Mouse (Mus musculus) intestine, embryonic 15.5 days (tissue): Measurements from ENCODE around the gene Zdhhc16. TPM values are rescaled to one million over a fixed set of nuclear protein-coding genes. Genes with fewer than 3 reads are reported as not detected.

Experiments
- ATAC-seq: fragments of 200-750 bp; cut with Nextera tagmentation; 2 replicates; pipeline ENCODE4 v1.8.0; 2017; ENCODE audit warnings: moderate TSS enrichment, moderate library complexity
- H3K27ac ChIP-seq: fragments of 300-500 bp; sonication (generic); 2 replicates; pipeline ENCODE4 v1.5.1; 2015; ENCODE audit warnings: mild to moderate bottlenecking, inconsistent platforms
- H3K27me3 ChIP-seq: fragments of 300-500 bp; sonication (generic); replicated peaks from 2 replicates; pipeline ENCODE4 v1.6.1; 2015; ENCODE audit warnings: inconsistent platforms
- H3K36me3 ChIP-seq: fragments of 300-500 bp; sonication (generic); 2 replicates; pipeline ENCODE4 v1.6.1; 2015; ENCODE audit warnings: inconsistent platforms
- H3K4me1 ChIP-seq: fragments of 300-500 bp; sonication (generic); replicated peaks from 2 replicates; pipeline ENCODE4 v1.6.1; 2015; ENCODE audit warnings: inconsistent platforms
- H3K4me2 ChIP-seq: fragments of 300-500 bp; sonication (generic); replicated peaks from 2 replicates; pipeline ENCODE4 v1.6.1; 2015; ENCODE audit warnings: mild to moderate bottlenecking, inconsistent platforms
- H3K4me3 ChIP-seq: fragments of 300-500 bp; sonication (generic); replicated peaks from 2 replicates; pipeline ENCODE4 v1.5.1; 2015; ENCODE audit warnings: inconsistent platforms
- H3K9ac ChIP-seq: fragments of 300-500 bp; sonication (generic); 2 replicates; pipeline ENCODE4 v1.6.1; 2015; ENCODE audit warnings: inconsistent platforms
- H3K9me3 ChIP-seq: fragments of 300-500 bp; sonication (generic); 2 replicates; pipeline ENCODE4 v1.6.1; 2016; ENCODE audit warnings: inconsistent platforms
- WGBS: fragments of 180-500 bp; shearing (Covaris S2); methylation state at CpG from one replicate; pipeline ENCODE4 v1.1.7; 2015; 5-methylcytosine and 5-hydroxymethylcytosine counted together
- polyA plus RNA-seq: library from polyadenylated mRNA; unstranded; fragments of >200 nt; fragmentation: Nextera tagmentation; extraction: Ambion mirVana; gene quantifications from 2 replicates; pipeline ENCODE4 v1.2.1, GENCODE M21; 2015

Gene Zdhhc16
- polyA plus RNA-seq, 1 experiment from 2014 or later: 67.1 TPM

- no peak overlapping the region for H3K4me3 ChIP-seq
- H3K36me3 ChIP-seq: peaks cover 24% of the 10 kb centered on the region
- H3K9ac ChIP-seq: no peak overlapping the region
- whole genome bisulfite sequencing: 69% methylated on average over 4 of the region's 4 CpGs
- H3K27me3 ChIP-seq: no peaks in the 10 kb centered on the region
- H3K27ac ChIP-seq: no peak overlapping the region
- H3K9me3 ChIP-seq: no peaks in the 10 kb centered on the region
- 0 out of 2 replicates have a peak, but pooled peaks have one; percentile 4 for ATAC-seq
- H3K4me1 ChIP-seq: no peaks in the 10 kb centered on the region
- H3K4me2 ChIP-seq: no peak overlapping the region
These were observed 13.8 kb upstream of the Zdhhc16 start for GRCm38 (mm10) chr19:41919471-41919870.

- Histone ChIP-seq H3K27ac (no peak overlapping the region), H3K9ac (no peak overlapping the region), H3K4me1 (no peaks in the 10 kb centered on the region), H3K9me3 (no peaks in the 10 kb centered on the region), H3K4me2 (no peak overlapping the region), H3K27me3 (no peaks in the 10 kb centered on the region), H3K4me3 (no peak overlapping the region), H3K36me3 (peaks cover 24% of the 10 kb centered on the region)
- no peak for ATAC-seq
- WGBS: 75% methylated on average over 5 of the region's 5 CpGs
These were observed 12.7 kb upstream of the Zdhhc16 start for GRCm38 (mm10) chr19:41920412-41921067.

GRCm38 (mm10) chr19:41932686-41933085, 594 bp upstream of the Zdhhc16 start:
- Histone ChIP-seq H3K27ac (0 out of 2 replicates have a peak overlapping the region, but pooled peaks have one; percentile 44), H3K4me1 (peaks cover 11% of the 10 kb centered on the region), H3K4me3 (peak overlapping the region; percentile 77), H3K36me3 (peaks cover 7% of the 10 kb centered on the region; the same call in 1 of the 2 replicates), H3K9ac (peak overlapping the region; percentile 74), H3K9me3 (no peaks in the 10 kb centered on the region), H3K4me2 (peak overlapping the region; percentile 82), H3K27me3 (no peaks in the 10 kb centered on the region)
- ATAC-seq: peak; percentile 39
- under 1% methylated on average over 28 of the region's 28 CpGs for WGBS

- 25% methylated on average over 6 of the region's 6 CpGs for WGBS
- H3K4me1 ChIP-seq: peaks cover 11% of the 10 kb centered on the region
- no peaks in the 10 kb centered on the region for H3K9me3 ChIP-seq
- H3K27me3 ChIP-seq: no peaks in the 10 kb centered on the region
- H3K4me2 ChIP-seq: peak overlapping the region; percentile 61
- peak overlapping the region; percentile 77 for H3K4me3 ChIP-seq
- H3K27ac ChIP-seq: no peak overlapping the region
- no peak for ATAC-seq
- H3K9ac ChIP-seq: peak overlapping the region; percentile 84
- peaks cover 18% of the 10 kb centered on the region; the same call in 1 of the 2 replicates for H3K36me3 ChIP-seq
These were observed 844 bp downstream of the Zdhhc16 start for GRCm38 (mm10) chr19:41934124-41934523.

- Histone ChIP-seq H3K27ac (no peak overlapping the region), H3K27me3 (no peaks in the 10 kb centered on the region), H3K4me3 (no peak overlapping the region), H3K9me3 (no peaks in the 10 kb centered on the region), H3K36me3 (peaks cover 24% of the 10 kb centered on the region), H3K4me2 (no peak overlapping the region), H3K4me1 (peaks cover 11% of the 10 kb centered on the region), H3K9ac (no peak overlapping the region)
- no peak for ATAC-seq
- 73% methylated on average over 1 of the region's 1 CpGs for WGBS
These were observed 2.6 kb downstream of the Zdhhc16 start for GRCm38 (mm10) chr19:41935921-41936320.

GRCm38 (mm10) chr19:41938539-41938938, 5.3 kb downstream of the Zdhhc16 start:
- no peak overlapping the region for H3K4me3 ChIP-seq
- peaks cover 36% of the 10 kb centered on the region for H3K36me3 ChIP-seq
- no peak overlapping the region for H3K27ac ChIP-seq
- no peaks in the 10 kb centered on the region for H3K9me3 ChIP-seq
- H3K9ac ChIP-seq: no peak overlapping the region
- H3K27me3 ChIP-seq: no peaks in the 10 kb centered on the region
- ATAC-seq: no peak
- H3K4me1 ChIP-seq: peaks cover 6% of the 10 kb centered on the region
- WGBS: 85% methylated on average over 5 of the region's 5 CpGs
- no peak overlapping the region for H3K4me2 ChIP-seq

GRCm38 (mm10) chr19:41943841-41944240, 10.6 kb downstream of the Zdhhc16 start:
- WGBS: 86% methylated on average over 7 of the region's 7 CpGs
- H3K27me3 ChIP-seq: no peaks in the 10 kb centered on the region
- H3K9me3 ChIP-seq: no peaks in the 10 kb centered on the region
- no peak overlapping the region for H3K4me2 ChIP-seq
- H3K4me3 ChIP-seq: no peak overlapping the region
- no peaks in the 10 kb centered on the region for H3K4me1 ChIP-seq
- no peak for ATAC-seq
- H3K36me3 ChIP-seq: peaks cover 58% of the 10 kb centered on the region
- no peak overlapping the region for H3K27ac ChIP-seq
- no peak overlapping the region for H3K9ac ChIP-seq

- Histone ChIP-seq H3K4me3 (no peak overlapping the region), H3K27ac (no peak overlapping the region), H3K4me1 (no peaks in the 10 kb centered on the region), H3K36me3 (peaks cover 66% of the 10 kb centered on the region), H3K27me3 (no peaks in the 10 kb centered on the region), H3K9ac (no peak overlapping the region), H3K4me2 (no peak overlapping the region), H3K9me3 (no peaks in the 10 kb centered on the region)
- 73% methylated on average over 4 of the region's 4 CpGs for WGBS
- ATAC-seq: no peak
These were observed 19.0 kb downstream of the Zdhhc16 start for GRCm38 (mm10) chr19:41952287-41952686.

GRCm38 (mm10) chr19:41953574-41953973, 20.3 kb downstream of the Zdhhc16 start:
- Histone ChIP-seq H3K9ac (no peak overlapping the region), H3K27ac (no peak overlapping the region), H3K9me3 (no peaks in the 10 kb centered on the region), H3K4me3 (no peak overlapping the region), H3K4me2 (no peak overlapping the region), H3K4me1 (no peaks in the 10 kb centered on the region), H3K36me3 (peaks cover 61% of the 10 kb centered on the region), H3K27me3 (no peaks in the 10 kb centered on the region)
- no peak for ATAC-seq
- 93% methylated on average over 3 of the region's 3 CpGs for WGBS

GRCm38 (mm10) chr19:41969618-41970017, 36.3 kb downstream of the Zdhhc16 start:
- Histone ChIP-seq H3K36me3 (peaks cover 15% of the 10 kb centered on the region), H3K4me3 (no peak overlapping the region), H3K27ac (no peak overlapping the region), H3K27me3 (no peaks in the 10 kb centered on the region), H3K4me2 (no peak overlapping the region), H3K4me1 (0 out of 2 replicates have a peak, but pooled peaks cover 3% of the 10 kb centered on the region), H3K9ac (no peak overlapping the region), H3K9me3 (no peaks in the 10 kb centered on the region)
- ATAC-seq: no peak
- 89% methylated on average over 7 of the region's 7 CpGs for WGBS

GRCm38 (mm10) chr19:41973891-41974794, 40.9 kb downstream of the Zdhhc16 start:
- H3K27ac ChIP-seq: no peak overlapping the region
- H3K27me3 ChIP-seq: no peaks in the 10 kb centered on the region
- H3K9ac ChIP-seq: no peak overlapping the region
- peaks cover 4% of the 10 kb centered on the region; the same call in 1 of the 2 replicates for H3K36me3 ChIP-seq
- peaks cover 5% of the 10 kb centered on the region; the same call in 1 of the 2 replicates for H3K4me1 ChIP-seq
- WGBS: 63% methylated on average over 13 of the region's 13 CpGs
- no peak overlapping the region for H3K4me3 ChIP-seq
- ATAC-seq: no peak
- no peak overlapping the region for H3K4me2 ChIP-seq
- no peaks in the 10 kb centered on the region for H3K9me3 ChIP-seq

GRCm38 (mm10) chr19:41980422-41980818, 47.1 kb downstream of the Zdhhc16 start:
- H3K27ac ChIP-seq: peak overlapping the region; percentile 85
- peak; percentile 13 for ATAC-seq
- under 1% methylated on average over 16 of the region's 16 CpGs for WGBS

More at GRCm38 (mm10) chr19:41980422-41980818, 47.1 kb downstream of the Zdhhc16 start:
- Histone ChIP-seq H3K4me2 (peak overlapping the region; percentile 58), H3K9ac (peak overlapping the region; percentile 66), H3K27me3 (no peaks in the 10 kb centered on the region), H3K36me3 (no peaks in the 10 kb centered on the region), H3K4me3 (peak overlapping the region; percentile 68), H3K4me1 (peaks cover 9% of the 10 kb centered on the region), H3K9me3 (no peaks in the 10 kb centered on the region)
